1 mouse cellular context compared by ENCODE assay signal in the genomic region with DNA sequence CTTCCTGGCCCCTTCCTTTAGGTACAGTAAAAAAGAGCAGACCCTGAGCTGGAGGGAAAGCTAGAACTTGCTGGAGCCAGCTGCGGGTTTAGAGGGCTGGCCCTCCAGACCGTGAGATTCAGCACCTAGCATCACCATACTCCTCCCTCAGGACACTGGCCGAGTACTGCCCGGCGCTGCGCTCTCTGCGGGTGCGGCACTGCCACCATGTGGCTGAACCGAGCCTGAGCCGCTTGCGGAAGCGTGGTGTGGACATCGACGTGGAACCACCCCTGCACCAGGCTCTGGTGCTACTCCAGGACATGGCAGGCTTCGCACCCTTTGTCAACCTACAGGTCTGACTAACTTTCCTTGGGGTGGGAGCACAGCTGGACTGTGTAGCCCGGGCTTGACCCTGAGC.
A peak's percentile ranks its signal among the peaks of the same experiment; 100 is the strongest.
TF ChIP-seq lines count a peak whose summit lies in the region.

No protein-coding gene starts in this region.

TF ChIP-seq in C2C12, 6 proteins besides CTCF, POLR2A, EP300 and RAD21 (continued from another document):
- TF ChIP-seq MAX (IDR thresholded peaks at IDR 0.05), result peak; percentile 77
- no peak for TF ChIP-seq USF1 (IDR thresholded peaks at IDR 0.05; ENCODE audit: low read depth)
- TF ChIP-seq MYOD1 (IDR thresholded peaks at IDR 0.05; ENCODE audit: control insufficient read depth, insufficient read length, low read depth), result no peak
